Mouse (Mus musculus): ENCODE measurements around the gene Prdm10.

DNA sequence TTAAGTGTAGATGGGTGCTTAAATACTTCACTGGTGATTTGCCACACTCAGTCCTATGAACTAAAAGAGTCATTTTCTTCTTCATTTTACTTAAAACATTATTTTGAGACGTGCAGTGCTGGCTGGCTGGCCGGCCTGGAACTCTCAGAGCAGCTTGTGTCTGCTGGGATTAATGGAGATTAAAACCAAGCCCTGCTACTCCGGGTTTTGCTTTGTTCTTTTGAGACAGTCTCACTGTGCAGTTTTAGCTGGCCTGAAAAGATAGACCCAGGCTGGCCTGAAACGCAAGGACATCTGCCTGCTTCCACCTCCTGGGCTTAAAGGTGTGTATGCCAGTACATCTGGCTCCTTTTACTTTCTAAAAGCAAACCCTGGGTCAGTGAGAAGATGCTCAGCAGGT, 2.2 kb downstream of the Prdm10 start:
- TF ChIP-seq CTCF (IDR thresholded peaks at IDR 0.05) (no peak), EP300 (IDR thresholded peaks at IDR 0.05) (no peak)
